Mouse (Mus musculus) heart, adult 11 months (tissue): Measurements from ENCODE around the gene 1810010D01Rik.
A peak's percentile ranks its signal among the peaks of the same experiment; 100 is the strongest.

Experiments used
- DNase-seq: peaks from one replicate; pipeline ENCODE4 v3.0.0; 2022

Gene 1810010D01Rik

GRCm38 (mm10) chr7:145208006-145208405 is at the start of gene 1810010D01Rik:
Gene 1810010D01Rik, minus strand, starts transcription at chr7:145208119.
- no peak for DNase-seq

- DNase-seq = no peak
Observed at GRCm38 (mm10) chr7:145256092-145256491, 48.2 kb upstream of the 1810010D01Rik start.

- DNase-seq = no peak
Observed at GRCm38 (mm10) chr7:145253986-145254630, 46.2 kb upstream of the 1810010D01Rik start.

- peak; percentile 97 for DNase-seq
Observed at GRCm38 (mm10) chr7:145252715-145253476, 45.0 kb upstream of the 1810010D01Rik start.

- DNase-seq = no peak
Observed at GRCm38 (mm10) chr7:145250225-145250624, 42.3 kb upstream of the 1810010D01Rik start.

GRCm38 (mm10) chr7:145248911-145249310 is 41.0 kb upstream of the 1810010D01Rik start:
- no peak for DNase-seq

- DNase-seq = peak; percentile 97
Observed at GRCm38 (mm10) chr7:145242851-145243712, 35.2 kb upstream of the 1810010D01Rik start.

GRCm38 (mm10) chr7:145242028-145242427 is 34.1 kb upstream of the 1810010D01Rik start:
- DNase-seq = no peak

- DNase-seq = no peak
Observed at GRCm38 (mm10) chr7:145240929-145241328, 33.0 kb upstream of the 1810010D01Rik start.

GRCm38 (mm10) chr7:145239736-145240505 is 32.0 kb upstream of the 1810010D01Rik start:
- DNase-seq = no peak

- DNase-seq = peak; percentile 96
Observed at GRCm38 (mm10) chr7:145239145-145239544, 31.2 kb upstream of the 1810010D01Rik start.

- no peak for DNase-seq
Observed at GRCm38 (mm10) chr7:145234841-145235790, 27.2 kb upstream of the 1810010D01Rik start.

- DNase-seq = peak; percentile 96
Observed at GRCm38 (mm10) chr7:145231659-145232058, 23.7 kb upstream of the 1810010D01Rik start.

- no peak for DNase-seq
Observed at GRCm38 (mm10) chr7:145226641-145227040, 18.7 kb upstream of the 1810010D01Rik start.

- no peak for DNase-seq
Observed at GRCm38 (mm10) chr7:145225626-145226025, 17.7 kb upstream of the 1810010D01Rik start.

GRCm38 (mm10) chr7:145221841-145222689 is 14.1 kb upstream of the 1810010D01Rik start:
- peak; percentile 97 for DNase-seq

- peak; percentile 95 for DNase-seq
Observed at GRCm38 (mm10) chr7:145221346-145221745, 13.4 kb upstream of the 1810010D01Rik start.

GRCm38 (mm10) chr7:145219420-145219831 is 11.5 kb upstream of the 1810010D01Rik start:
- peak; percentile 90 for DNase-seq

GRCm38 (mm10) chr7:145216591-145216990 is 8.7 kb upstream of the 1810010D01Rik start:
- no peak for DNase-seq

GRCm38 (mm10) chr7:145215476-145215875 is 7.6 kb upstream of the 1810010D01Rik start:
- peak; percentile 96 for DNase-seq
